Mouse (Mus musculus): ENCODE data around the gene Gpr180. TPM values are rescaled to one million over a fixed set of nuclear protein-coding genes. Genes with fewer than 3 reads are reported as not detected.

Gpr180 gene
- polyA plus RNA-seq, 1 experiment from 2014 or later = 50.1 TPM

- Histone ChIP-seq H3K4me1 (ENCODE audit: control insufficient read depth, insufficient read depth, low read length) (no peaks in the 10 kb centered on the region), H3K9me3 (replicated peaks; ENCODE audit: control insufficient read depth, low read length) (no peaks in the 10 kb centered on the region), H3K27me3 (ENCODE audit: control insufficient read depth, insufficient read depth, low read length) (0 out of 2 replicates have a peak, but pooled peaks cover 3% of the 10 kb centered on the region), H3K27ac (ENCODE audit: low read length) (no peak overlapping the region), H3K4me3 (replicated peaks; ENCODE audit: low read length) (no peak overlapping the region), H3K4me2 (ENCODE audit: low read depth, low read length) (no peak overlapping the region), H3K9ac (ENCODE audit: low read length) (no peak overlapping the region), H3K36me3 (ENCODE audit: control insufficient read depth, insufficient read depth, low read length) (no peaks in the 10 kb centered on the region)
- WGBS = 47% methylated on average over 10 of the region's 10 CpGs
- ATAC-seq (ENCODE audit: insufficient read depth, low FRiP score) = no peak
Measured at GRCm38 (mm10) chr14:118193001-118193628, 56.2 kb downstream of the Gpr180 start.

DNA sequence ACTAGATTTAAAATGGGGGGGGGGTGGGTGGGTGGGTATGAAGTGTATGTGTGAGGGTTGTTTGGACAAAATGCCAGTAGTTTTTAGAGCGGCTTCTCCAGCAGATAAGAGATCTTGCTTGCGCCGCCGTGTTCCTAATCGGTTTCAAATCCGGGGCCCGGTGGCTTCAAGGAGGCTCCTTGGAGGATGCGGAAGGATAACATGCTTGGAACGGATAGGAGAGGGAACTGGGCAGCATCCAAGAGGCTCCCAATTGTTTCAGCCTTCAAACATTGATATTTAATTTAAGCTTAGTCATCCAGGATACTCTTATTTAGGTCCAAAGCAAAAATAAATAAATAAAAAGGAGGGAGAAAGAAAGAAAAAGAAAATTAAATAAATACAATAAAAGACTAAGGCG is 56.7 kb downstream of the Gpr180 start:
- no peaks in the 10 kb centered on the region for H3K36me3 ChIP-seq (ENCODE audit: control insufficient read depth, insufficient read depth, low read length)
- no peaks in the 10 kb centered on the region for H3K4me1 ChIP-seq (ENCODE audit: control insufficient read depth, insufficient read depth, low read length)
- no peak for ATAC-seq (ENCODE audit: insufficient read depth, low FRiP score)
- WGBS = 50% methylated on average over 10 of the region's 10 CpGs
- H3K9ac ChIP-seq (ENCODE audit: low read length) = no peak overlapping the region
- no peak overlapping the region for H3K4me2 ChIP-seq (ENCODE audit: low read depth, low read length)
- 0 out of 2 replicates have a peak, but pooled peaks cover 3% of the 10 kb centered on the region for H3K27me3 ChIP-seq (ENCODE audit: control insufficient read depth, insufficient read depth, low read length)
- no peak overlapping the region for H3K4me3 ChIP-seq (replicated peaks; ENCODE audit: low read length)
- H3K9me3 ChIP-seq (replicated peaks; ENCODE audit: control insufficient read depth, low read length) = no peaks in the 10 kb centered on the region
- no peak overlapping the region for H3K27ac ChIP-seq (ENCODE audit: low read length)

DNA sequence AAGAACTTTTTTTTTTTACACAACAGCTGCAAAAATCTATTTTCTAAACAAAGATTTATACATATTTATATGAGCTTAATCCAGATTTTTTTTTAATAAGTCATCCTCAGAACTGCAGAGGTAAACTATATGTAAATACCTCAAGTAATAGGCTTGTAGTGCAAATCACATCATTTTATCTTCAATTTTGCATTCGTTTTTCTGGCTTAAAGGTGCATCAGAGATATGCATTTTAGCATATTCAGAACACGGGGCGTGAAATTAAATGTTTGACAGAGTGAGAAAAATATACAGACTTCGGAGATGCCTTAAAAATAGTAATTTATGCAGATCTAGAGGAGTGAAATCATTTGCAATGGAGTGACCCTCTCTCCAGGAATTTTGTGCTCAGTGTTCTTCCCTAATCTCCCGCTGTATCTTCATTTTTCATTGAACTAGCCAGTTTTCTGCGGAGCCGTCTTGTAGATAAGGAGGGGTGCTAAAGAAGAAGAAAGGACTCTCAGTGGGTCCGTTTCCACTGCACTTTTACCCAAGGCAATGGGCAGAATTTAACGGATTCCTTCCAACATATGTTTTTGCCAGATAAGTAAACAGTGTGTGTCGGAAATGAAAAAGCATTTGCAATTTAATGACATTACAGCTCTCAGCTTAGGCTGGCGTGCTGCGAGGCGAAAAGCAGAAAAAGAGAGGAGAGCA is 57.4 kb downstream of the Gpr180 start:
- Histone ChIP-seq H3K36me3 (ENCODE audit: control insufficient read depth, insufficient read depth, low read length) (no peaks in the 10 kb centered on the region), H3K27me3 (ENCODE audit: control insufficient read depth, insufficient read depth, low read length) (0 out of 2 replicates have a peak, but pooled peaks cover 3% of the 10 kb centered on the region), H3K4me2 (ENCODE audit: low read depth, low read length) (peak overlapping the region; percentile 14; the same call in 1 of the 2 replicates), H3K27ac (ENCODE audit: low read length) (no peak overlapping the region), H3K9ac (ENCODE audit: low read length) (no peak overlapping the region), H3K4me1 (ENCODE audit: control insufficient read depth, insufficient read depth, low read length) (no peaks in the 10 kb centered on the region), H3K4me3 (replicated peaks; ENCODE audit: low read length) (no peak overlapping the region), H3K9me3 (replicated peaks; ENCODE audit: control insufficient read depth, low read length) (no peaks in the 10 kb centered on the region)
- 48% methylated on average over 13 of the region's 13 CpGs for WGBS
- ATAC-seq (ENCODE audit: insufficient read depth, low FRiP score) = no peak

- Histone ChIP-seq H3K4me1 (ENCODE audit: control insufficient read depth, insufficient read depth, low read length) (no peaks in the 10 kb centered on the region), H3K4me2 (ENCODE audit: low read depth, low read length) (no peak overlapping the region), H3K9ac (ENCODE audit: low read length) (no peak overlapping the region), H3K27ac (ENCODE audit: low read length) (no peak overlapping the region), H3K27me3 (ENCODE audit: control insufficient read depth, insufficient read depth, low read length) (0 out of 2 replicates have a peak, but pooled peaks cover 3% of the 10 kb centered on the region), H3K9me3 (replicated peaks; ENCODE audit: control insufficient read depth, low read length) (no peaks in the 10 kb centered on the region), H3K36me3 (ENCODE audit: control insufficient read depth, insufficient read depth, low read length) (no peaks in the 10 kb centered on the region), H3K4me3 (replicated peaks; ENCODE audit: low read length) (no peak overlapping the region)
- 69% methylated on average over 12 of the region's 12 CpGs for WGBS
- ATAC-seq (ENCODE audit: insufficient read depth, low FRiP score) = no peak
Measured at GRCm38 (mm10) chr14:118197063-118197462, 60.1 kb downstream of the Gpr180 start.

- H3K36me3 ChIP-seq (ENCODE audit: control insufficient read depth, insufficient read depth, low read length) = no peaks in the 10 kb centered on the region
- H3K9me3 ChIP-seq (replicated peaks; ENCODE audit: control insufficient read depth, low read length) = no peaks in the 10 kb centered on the region
- H3K4me1 ChIP-seq (ENCODE audit: control insufficient read depth, insufficient read depth, low read length) = no peaks in the 10 kb centered on the region
- no peak for ATAC-seq (ENCODE audit: insufficient read depth, low FRiP score)
- H3K9ac ChIP-seq (ENCODE audit: low read length) = no peak overlapping the region
- H3K4me2 ChIP-seq (ENCODE audit: low read depth, low read length) = no peak overlapping the region
- 87% methylated on average over 3 of the region's 3 CpGs for WGBS
- 0 out of 2 replicates have a peak, but pooled peaks cover under 1% of the 10 kb centered on the region for H3K27me3 ChIP-seq (ENCODE audit: control insufficient read depth, insufficient read depth, low read length)
- no peak overlapping the region for H3K27ac ChIP-seq (ENCODE audit: low read length)
- H3K4me3 ChIP-seq (replicated peaks; ENCODE audit: low read length) = no peak overlapping the region
Measured at GRCm38 (mm10) chr14:118200731-118201130, 63.8 kb downstream of the Gpr180 start.

DNA sequence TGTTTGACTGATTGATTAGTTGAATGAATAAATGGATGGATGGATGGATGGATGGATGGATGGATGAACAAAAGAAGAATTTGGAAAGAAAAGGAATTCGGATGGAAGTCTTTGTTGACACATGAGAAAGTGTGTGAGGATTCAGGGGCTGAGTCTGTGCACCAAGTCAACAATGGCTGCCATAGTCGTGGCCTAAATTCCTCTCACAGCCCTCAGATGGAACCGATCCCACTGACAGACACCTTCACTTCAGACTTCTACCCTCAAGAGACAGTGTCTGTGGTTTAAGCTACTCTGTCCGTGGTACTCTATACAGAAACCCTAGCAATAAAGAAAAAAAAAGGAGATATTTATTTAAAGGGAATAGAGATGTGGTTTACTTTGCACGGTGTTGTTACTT is 65.0 kb downstream of the Gpr180 start:
- Histone ChIP-seq H3K27ac (ENCODE audit: low read length) (no peak overlapping the region), H3K4me3 (replicated peaks; ENCODE audit: low read length) (no peak overlapping the region), H3K9ac (ENCODE audit: low read length) (no peak overlapping the region), H3K9me3 (replicated peaks; ENCODE audit: control insufficient read depth, low read length) (no peaks in the 10 kb centered on the region), H3K27me3 (ENCODE audit: control insufficient read depth, insufficient read depth, low read length) (no peaks in the 10 kb centered on the region), H3K4me1 (ENCODE audit: control insufficient read depth, insufficient read depth, low read length) (no peaks in the 10 kb centered on the region), H3K36me3 (ENCODE audit: control insufficient read depth, insufficient read depth, low read length) (no peaks in the 10 kb centered on the region), H3K4me2 (ENCODE audit: low read depth, low read length) (no peak overlapping the region)
- WGBS = 80% methylated on average over 5 of the region's 5 CpGs
- ATAC-seq (ENCODE audit: insufficient read depth, low FRiP score) = no peak

GRCm38 (mm10) chr14:118203031-118203430 is 66.1 kb downstream of the Gpr180 start:
- no peaks in the 10 kb centered on the region for H3K4me1 ChIP-seq (ENCODE audit: control insufficient read depth, insufficient read depth, low read length)
- no peak for ATAC-seq (ENCODE audit: insufficient read depth, low FRiP score)
- H3K9me3 ChIP-seq (replicated peaks; ENCODE audit: control insufficient read depth, low read length) = no peaks in the 10 kb centered on the region
- no peak overlapping the region for H3K4me3 ChIP-seq (replicated peaks; ENCODE audit: low read length)
- WGBS = 80% methylated on average over 7 of the region's 7 CpGs
- H3K9ac ChIP-seq (ENCODE audit: low read length) = no peak overlapping the region
- H3K36me3 ChIP-seq (ENCODE audit: control insufficient read depth, insufficient read depth, low read length) = no peaks in the 10 kb centered on the region
- no peaks in the 10 kb centered on the region for H3K27me3 ChIP-seq (ENCODE audit: control insufficient read depth, insufficient read depth, low read length)
- no peak overlapping the region for H3K27ac ChIP-seq (ENCODE audit: low read length)
- H3K4me2 ChIP-seq (ENCODE audit: low read depth, low read length) = no peak overlapping the region

- ATAC-seq (ENCODE audit: insufficient read depth, low FRiP score) = no peak
Measured at GRCm38 (mm10) chr14:118207347-118207746, 70.4 kb downstream of the Gpr180 start.

GRCm38 (mm10) chr14:118209642-118210041 is 72.7 kb downstream of the Gpr180 start:
- no peak overlapping the region for H3K9ac ChIP-seq (ENCODE audit: low read length)
- no peaks in the 10 kb centered on the region for H3K9me3 ChIP-seq (replicated peaks; ENCODE audit: control insufficient read depth, low read length)
- H3K4me1 ChIP-seq (ENCODE audit: control insufficient read depth, insufficient read depth, low read length) = no peaks in the 10 kb centered on the region
- H3K4me2 ChIP-seq (ENCODE audit: low read depth, low read length) = no peak overlapping the region
- H3K27me3 ChIP-seq (ENCODE audit: control insufficient read depth, insufficient read depth, low read length) = no peaks in the 10 kb centered on the region
- no peak for ATAC-seq (ENCODE audit: insufficient read depth, low FRiP score)
- H3K36me3 ChIP-seq (ENCODE audit: control insufficient read depth, insufficient read depth, low read length) = no peaks in the 10 kb centered on the region
- WGBS = 15% methylated on average over 5 of the region's 5 CpGs
- H3K4me3 ChIP-seq (replicated peaks; ENCODE audit: low read length) = no peak overlapping the region
- no peak overlapping the region for H3K27ac ChIP-seq (ENCODE audit: low read length)

More at GRCm38 (mm10) chr14:118207347-118207746, 70.4 kb downstream of the Gpr180 start:
- H3K36me3 ChIP-seq (ENCODE audit: control insufficient read depth, insufficient read depth, low read length) = no peaks in the 10 kb centered on the region
- H3K27me3 ChIP-seq (ENCODE audit: control insufficient read depth, insufficient read depth, low read length) = no peaks in the 10 kb centered on the region
- no peaks in the 10 kb centered on the region for H3K4me1 ChIP-seq (ENCODE audit: control insufficient read depth, insufficient read depth, low read length)
- H3K9me3 ChIP-seq (replicated peaks; ENCODE audit: control insufficient read depth, low read length) = no peaks in the 10 kb centered on the region
- no peak overlapping the region for H3K4me3 ChIP-seq (replicated peaks; ENCODE audit: low read length)
- 79% methylated on average over 3 of the region's 3 CpGs for WGBS
- no peak overlapping the region for H3K9ac ChIP-seq (ENCODE audit: low read length)
- no peak overlapping the region for H3K27ac ChIP-seq (ENCODE audit: low read length)
- no peak overlapping the region for H3K4me2 ChIP-seq (ENCODE audit: low read depth, low read length)

All from stomach, embryonic 16.5 days (tissue).